Mouse (Mus musculus): ENCODE data around the gene 1700014D04Rik.
"Not testable (repeated sequence)": the region's sequence is repeated elsewhere in the genome, so short reads cannot be mapped to it uniquely, and the experiment has no call there.

Gene 1700014D04Rik

GRCm38 (mm10) chr13:59735190-59735589 is 11.4 kb downstream of the 1700014D04Rik start:
- DNase-seq (ENCODE audit: low spot score in 2 of 2): no peak

GRCm38 (mm10) chr13:59734347-59734746 is 12.2 kb downstream of the 1700014D04Rik start:
- DNase-seq (ENCODE audit: low spot score in 2 of 2): not testable (repeated sequence)

DNA sequence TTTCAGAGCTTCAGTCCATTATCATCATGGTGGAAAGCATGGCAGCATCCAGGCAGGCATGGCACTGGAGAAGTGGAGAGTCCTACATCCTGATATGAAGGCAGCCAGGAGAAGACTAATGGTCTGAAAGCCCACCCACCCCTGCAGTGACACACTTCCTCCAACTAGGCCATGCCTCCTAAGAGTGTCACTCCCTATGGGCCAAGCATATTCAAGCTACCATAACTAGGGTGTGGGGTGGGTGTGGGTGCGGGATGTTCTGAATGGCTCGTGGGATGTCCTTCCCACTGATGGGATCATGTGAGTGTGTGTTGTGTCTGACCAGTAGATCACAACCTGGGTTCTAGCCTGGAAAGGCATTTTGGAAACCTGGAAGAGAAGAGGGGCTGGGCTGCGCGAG is 12.6 kb downstream of the 1700014D04Rik start:
- DNase-seq (ENCODE audit: low spot score in 2 of 2): no peak

GRCm38 (mm10) chr13:59731652-59732051 is 14.9 kb downstream of the 1700014D04Rik start, which contains the start of gene Spata31d1d:
Spata31d1d (minus strand) TSS chr13:59731752.
- DNase-seq (ENCODE audit: low spot score in 2 of 2): no peak

DNA sequence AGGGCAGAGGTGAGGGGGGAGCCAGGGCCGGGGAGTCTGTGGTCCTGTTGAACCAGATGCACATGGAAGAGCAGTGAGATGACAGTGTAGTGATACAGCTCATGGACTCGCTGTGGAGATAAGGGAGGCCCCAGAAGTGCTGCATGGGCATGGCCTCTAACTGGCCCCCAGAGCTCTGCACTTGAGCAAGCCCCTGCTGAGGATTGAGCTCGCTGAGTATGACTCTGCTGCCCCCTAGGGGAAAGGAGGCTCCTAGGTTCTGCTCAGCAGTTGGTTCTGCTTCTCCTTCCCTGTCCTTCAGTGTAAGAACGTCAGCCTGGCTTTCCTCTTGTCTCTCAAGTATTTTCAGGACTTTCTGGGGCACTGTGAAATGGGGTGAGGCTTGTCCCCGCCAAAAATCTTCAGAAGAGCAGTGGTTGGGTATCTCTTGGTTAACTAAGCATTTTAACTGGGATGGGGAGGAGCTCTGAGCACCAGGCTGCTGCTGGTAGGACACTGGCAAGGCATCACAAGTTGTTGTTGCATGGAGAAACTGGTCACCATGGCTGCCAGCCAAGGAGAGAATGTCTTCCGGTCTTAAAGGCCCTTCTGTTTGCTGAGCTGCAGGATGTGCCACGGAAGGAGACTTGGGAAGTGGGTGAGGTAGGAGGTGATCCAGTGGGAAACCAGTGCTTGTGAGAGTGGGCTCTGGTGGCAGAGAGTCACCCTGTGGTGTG is 18.0 kb downstream of the 1700014D04Rik start:
- peak; percentile 87 to 91 for DNase-seq (ENCODE audit: low spot score in 2 of 2)

DNA sequence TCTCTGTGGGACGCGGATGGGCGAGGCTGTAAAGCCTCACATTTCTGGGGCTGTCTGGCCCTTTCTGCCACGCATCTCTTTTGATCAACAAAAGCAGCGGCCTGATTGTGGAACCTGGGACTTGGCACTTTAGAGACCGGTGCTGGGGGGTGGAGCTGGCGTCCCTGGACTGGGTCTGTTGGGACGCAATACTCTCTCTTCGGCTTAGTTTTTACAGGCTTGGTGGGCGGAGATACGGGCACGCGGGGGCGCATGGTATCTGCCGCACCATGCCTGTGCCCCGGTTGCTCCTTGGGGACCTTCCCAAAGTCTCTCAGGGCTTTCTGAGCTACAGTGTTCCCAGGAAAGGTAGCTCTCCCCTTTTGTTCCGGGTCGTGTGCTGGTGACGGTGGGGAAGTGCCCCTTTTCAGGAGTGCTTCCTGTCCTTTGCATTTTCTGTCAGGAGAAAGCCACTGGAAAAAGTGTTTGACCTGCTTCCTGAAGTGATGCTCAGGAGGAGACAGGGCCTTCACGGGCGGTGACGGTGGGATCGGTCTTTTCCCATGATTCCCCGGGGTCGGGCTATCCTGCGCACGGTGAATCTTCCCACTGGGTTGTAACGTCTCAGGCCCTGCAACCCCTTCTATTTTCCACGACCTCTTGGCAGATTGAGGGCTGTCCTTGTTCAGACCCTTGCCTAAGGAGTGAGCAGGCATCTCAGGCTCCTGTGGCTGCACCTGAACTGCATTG is 20.2 kb downstream of the 1700014D04Rik start:
- no peak for DNase-seq (ENCODE audit: low spot score in 2 of 2)

DNA sequence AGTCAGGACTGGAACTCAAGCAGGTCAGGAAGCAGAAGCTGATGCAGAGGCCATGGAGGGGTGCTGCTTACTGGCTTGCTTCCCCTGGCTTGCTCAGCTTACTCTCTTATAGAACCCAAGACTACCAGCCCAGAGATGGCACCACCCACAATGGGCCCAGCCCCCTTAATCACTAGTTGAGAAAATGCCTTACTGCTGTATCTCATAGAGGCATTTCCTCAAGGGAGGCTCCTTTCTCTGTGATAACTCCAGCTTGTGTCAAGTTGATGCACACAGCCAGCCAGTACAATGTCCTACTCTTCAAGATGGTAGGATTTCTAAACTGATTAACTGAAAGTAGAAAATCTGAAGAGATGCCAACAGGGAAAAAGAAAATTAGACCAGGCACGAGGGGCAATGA is 24.5 kb downstream of the 1700014D04Rik start:
- DNase-seq (ENCODE audit: low spot score in 2 of 2): not testable (repeated sequence)

DNA sequence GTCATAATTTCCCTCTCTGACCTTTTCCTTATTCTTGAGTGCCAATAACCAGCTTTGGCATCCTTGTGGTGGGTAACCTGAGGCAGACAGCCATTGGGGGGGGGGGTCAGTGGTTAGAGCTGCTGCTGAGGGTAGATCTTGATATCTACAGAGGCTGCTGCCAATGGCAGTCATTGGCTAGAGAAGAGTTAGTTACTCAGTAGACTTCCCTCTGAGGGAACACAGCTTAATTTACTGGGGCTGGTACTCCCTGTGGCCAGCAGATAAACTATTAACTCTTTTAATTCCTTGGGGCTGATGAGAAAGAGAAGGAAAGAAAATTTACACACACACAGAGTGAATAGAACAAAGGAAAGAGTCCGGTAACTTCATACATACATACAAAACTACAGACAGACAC is 27.1 kb downstream of the 1700014D04Rik start:
- DNase-seq (ENCODE audit: low spot score in 2 of 2): no peak

- not testable (repeated sequence) for DNase-seq (ENCODE audit: low spot score in 2 of 2)
Measured at GRCm38 (mm10) chr13:59718857-59719440, 27.6 kb downstream of the 1700014D04Rik start.

- no peak for DNase-seq (ENCODE audit: low spot score in 2 of 2)
Measured at GRCm38 (mm10) chr13:59713710-59714109, 32.8 kb downstream of the 1700014D04Rik start.

DNA sequence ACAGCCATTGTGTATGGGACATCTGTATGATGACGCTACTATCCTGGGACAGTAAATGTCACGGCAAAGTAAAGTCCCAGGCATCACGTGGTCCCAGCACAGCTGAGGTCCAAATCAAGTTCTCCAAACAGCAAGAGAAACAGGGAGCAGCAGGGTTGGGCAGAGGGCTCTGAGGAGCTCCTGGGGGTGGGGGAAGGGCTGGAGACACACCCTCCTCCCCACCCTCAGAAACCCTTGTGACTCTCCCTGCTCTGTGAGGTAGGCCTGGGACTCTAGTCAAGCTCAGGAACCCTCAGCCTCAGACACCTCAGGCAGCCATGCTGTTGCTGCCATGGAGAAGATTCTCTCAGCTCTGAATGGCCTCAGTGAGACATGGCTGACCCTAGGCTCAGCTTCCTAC is 34.6 kb downstream of the 1700014D04Rik start, which contains the start of gene Spata31d1b:
Gene Spata31d1b, plus strand, starts transcription at position 301 of the 400 bp plus-strand sequence.
- DNase-seq (ENCODE audit: low spot score in 2 of 2): not testable (repeated sequence)

DNA sequence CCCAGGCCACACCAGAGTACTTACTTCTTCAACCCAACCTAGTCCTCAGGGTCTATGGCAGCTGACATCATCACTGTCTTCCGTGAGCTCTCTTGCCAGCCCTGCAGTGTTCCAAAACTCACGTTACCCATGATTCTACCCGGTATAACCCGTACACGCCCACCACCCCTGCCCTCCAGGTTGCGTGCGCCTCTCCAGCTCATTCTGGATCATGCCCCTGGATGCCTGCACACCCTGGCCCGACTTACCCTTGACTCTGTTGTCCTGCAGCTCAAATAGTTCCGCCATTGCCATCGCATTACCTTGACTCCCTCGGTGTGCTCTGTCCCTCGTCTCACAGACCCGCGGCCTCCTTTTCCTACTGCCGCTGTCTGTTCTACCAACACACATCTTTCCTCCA is 36.3 kb downstream of the 1700014D04Rik start, which contains the start of gene Spata31d1a:
Gene Spata31d1a, minus strand, starts transcription at position 101 of the 400 bp plus-strand sequence.
- no peak for DNase-seq (ENCODE audit: low spot score in 2 of 2)

GRCm38 (mm10) chr13:59704562-59704961 is 42.0 kb downstream of the 1700014D04Rik start:
- peak; percentile 26 to 32 for DNase-seq (ENCODE audit: low spot score in 2 of 2)

DNA sequence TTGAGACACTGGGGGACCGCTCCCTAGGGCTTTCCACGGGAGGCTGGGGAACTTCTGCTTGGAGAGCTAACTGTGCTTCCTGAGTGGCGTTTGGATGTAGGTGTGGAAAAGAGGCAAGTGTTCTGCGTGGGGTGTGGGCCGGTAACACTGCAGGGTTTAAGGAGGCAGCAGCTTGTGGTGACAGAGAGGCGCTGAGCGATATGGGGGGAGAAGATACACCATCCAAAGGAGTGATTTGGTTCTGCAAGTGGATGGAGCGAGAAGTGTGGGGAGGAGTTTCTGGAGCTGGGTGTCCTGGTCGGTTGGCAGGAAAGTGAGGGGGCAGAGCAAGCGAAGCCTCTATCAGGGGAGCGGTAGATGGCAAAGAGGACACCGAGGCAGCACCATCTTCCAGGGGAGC is 43.0 kb downstream of the 1700014D04Rik start:
- DNase-seq (ENCODE audit: low spot score in 2 of 2): peak; percentile 48 to 52

- not testable (repeated sequence) for DNase-seq (ENCODE audit: low spot score in 2 of 2)
Measured at GRCm38 (mm10) chr13:59700137-59700536, 46.4 kb downstream of the 1700014D04Rik start.

DNA sequence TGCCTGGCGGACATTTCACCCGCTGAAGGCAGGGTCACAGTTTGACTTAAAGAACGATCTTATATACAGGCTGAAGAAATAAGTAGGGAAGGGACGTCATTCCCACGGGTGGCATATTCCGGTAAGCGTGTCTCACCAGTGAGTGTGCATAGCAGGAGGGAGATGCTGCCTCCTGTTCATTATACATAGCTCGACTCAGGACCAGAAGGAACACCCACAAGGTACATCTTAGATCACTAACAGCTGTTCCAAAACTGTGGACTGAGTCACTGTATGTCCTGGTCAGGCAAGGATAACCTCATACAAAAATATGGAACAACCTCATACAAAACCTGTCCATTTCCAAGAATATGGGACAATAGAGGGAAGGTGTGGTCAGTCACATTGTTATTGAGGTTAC is 47.4 kb downstream of the 1700014D04Rik start:
- DNase-seq (ENCODE audit: low spot score in 2 of 2): peak in 1 of 2 experiments; percentile 44

DNA sequence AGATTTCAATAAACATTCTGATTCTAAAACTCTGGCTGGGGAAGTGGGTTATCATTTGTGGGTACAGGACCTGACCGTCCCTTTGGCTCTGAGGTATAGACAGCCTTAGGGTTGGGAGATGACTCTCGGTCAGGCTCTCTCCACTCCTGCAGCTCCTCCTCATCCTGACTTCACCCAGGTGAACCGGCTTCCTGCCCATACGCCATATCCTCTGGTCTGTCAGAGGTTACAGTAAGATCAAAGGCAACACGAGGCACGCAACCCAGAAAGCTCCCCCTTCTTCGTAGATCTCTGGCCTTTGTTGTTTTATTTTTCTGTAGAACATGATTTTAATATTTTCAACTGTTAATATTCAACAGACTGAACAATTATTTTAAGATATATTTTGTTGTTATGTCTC is 50.8 kb downstream of the 1700014D04Rik start:
- no peak for DNase-seq (ENCODE audit: low spot score in 2 of 2)

DNA sequence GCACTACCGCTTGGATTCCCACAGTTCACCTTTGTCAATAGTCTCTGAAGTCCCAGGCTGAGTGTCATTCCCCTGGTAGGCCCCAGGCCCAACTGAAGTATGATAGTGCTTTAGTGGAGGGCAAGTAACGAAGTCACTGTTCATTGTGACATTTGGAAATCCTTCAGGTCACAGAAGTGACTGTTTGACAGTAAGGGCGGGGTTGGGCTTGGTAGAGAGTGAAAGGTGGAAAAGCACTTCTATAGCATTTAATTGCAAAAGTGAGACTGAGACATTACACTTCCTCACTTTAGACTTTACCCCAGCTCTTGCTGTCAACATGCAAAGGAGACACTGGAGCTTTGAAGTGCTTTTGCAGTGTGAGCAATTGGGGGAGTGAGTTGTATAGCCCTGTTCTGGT is 52.5 kb downstream of the 1700014D04Rik start, which contains the start of gene 4921517D22Rik:
Gene 4921517D22Rik, minus strand, starts transcription at position 101 of the 400 bp plus-strand sequence.
- no peak for DNase-seq (ENCODE audit: low spot score in 2 of 2)

GRCm38 (mm10) chr13:59691478-59691877 is 55.1 kb downstream of the 1700014D04Rik start:
- no peak for DNase-seq (ENCODE audit: low spot score in 2 of 2)

Data from right cerebral cortex, adult 2 months (tissue).